Mouse (Mus musculus) heart, postnatal 0 days (tissue): ENCODE data around the gene Zfp746. TPM values are rescaled to one million over a fixed set of nuclear protein-coding genes. Genes with fewer than 3 reads are reported as not detected.

Source experiments
- ATAC-seq: fragments of 200-750 bp; cut with Nextera tagmentation; 2 replicates; pipeline ENCODE4 v1.8.0; 2017; ENCODE audit warnings: low read depth, moderate number of reproducible peaks, moderate library complexity; ENCODE audit not compliant: insufficient read depth
- DNase-seq: peaks from one replicate; pipeline ENCODE4 v3.0.0-alpha.2; 2016; ENCODE audit warnings: low spot score
- H3K27ac ChIP-seq: fragments of 300-500 bp; sonication (generic); 2 replicates; pipeline ENCODE4 v1.5.1; 2014; ENCODE audit warnings: low read depth, mild to moderate bottlenecking
- H3K27me3 ChIP-seq: fragments of 300-500 bp; sonication (generic); 2 replicates; pipeline ENCODE4 v1.6.1; 2014; ENCODE audit warnings: low read length, mixed read lengths; ENCODE audit not compliant: control insufficient read depth, insufficient read depth
- H3K36me3 ChIP-seq: fragments of 300-500 bp; sonication (generic); replicated peaks from 2 replicates; pipeline ENCODE4 v1.6.1; 2014; ENCODE audit warnings: low read length, mixed read lengths; ENCODE audit not compliant: control insufficient read depth, insufficient read depth
- H3K4me1 ChIP-seq: fragments of 300-500 bp; sonication (generic); 2 replicates; pipeline ENCODE4 v1.6.1; 2014; ENCODE audit warnings: antibody characterized with exemption; ENCODE audit not compliant: control insufficient read depth, insufficient read depth
- H3K4me2 ChIP-seq: fragments of 300-500 bp; sonication (generic); 2 replicates; pipeline ENCODE4 v1.6.1; 2014; ENCODE audit warnings: low read depth, mild to moderate bottlenecking, low read length, moderate library complexity
- H3K4me3 ChIP-seq: fragments of 300-500 bp; sonication (generic); 2 replicates; pipeline ENCODE4 v1.5.1; 2014; ENCODE audit warnings: low read depth, low read length
- H3K9ac ChIP-seq: fragments of 300-500 bp; sonication (generic); replicated peaks from 2 replicates; pipeline ENCODE4 v1.6.1; 2014; ENCODE audit warnings: low read depth, low read length, mixed read lengths
- H3K9me3 ChIP-seq: fragments of 300-500 bp; sonication (generic); replicated peaks from 2 replicates; pipeline ENCODE4 v1.6.1; 2016; ENCODE audit warnings: low read length; ENCODE audit not compliant: control insufficient read depth
- CTCF ChIP-seq: IDR thresholded peaks from 2 replicates; pipeline ENCODE4 v1.5.1; 2016; ENCODE audit warnings: antibody characterized with exemption, control low read depth, low read depth
- EP300 ChIP-seq: IDR thresholded peaks from 2 replicates; pipeline ENCODE4 v1.6.1; 2016; ENCODE audit warnings: antibody characterized with exemption, low read depth
- WGBS: fragments of 180-500 bp; shearing (Covaris S2); extraction: QIAGEN DNeasy Blood & Tissue Kit; methylation state at CpG from one replicate; pipeline ENCODE4 v1.1.7; 2014; 5-methylcytosine and 5-hydroxymethylcytosine counted together
- polyA plus RNA-seq: library from polyadenylated mRNA; unstranded; fragments of >200 nt; fragmentation: Nextera tagmentation; extraction: Ambion mirVana; gene quantifications from 2 replicates; pipeline ENCODE4 v1.2.1, GENCODE M21; 2015
- total RNA-seq: library from RNA; depleted of rRNA; stranded (reverse); fragments of >200 nt; gene quantifications from 2 replicates; pipeline ENCODE4 v1.2.3, GENCODE M21; 2014; ENCODE audit warnings: low replicate concordance

The Zfp746 gene
- total and polyA plus RNA-seq, 2 experiments from 2014 or later: 6.2 to 77.5 TPM

- peaks cover 76% of the 10 kb centered on the region for H3K36me3 ChIP-seq
- DNase-seq: no peak
These were observed 21.9 kb downstream of the Zfp746 start for GRCm38 (mm10) chr6:48064451-48064850.

DNA sequence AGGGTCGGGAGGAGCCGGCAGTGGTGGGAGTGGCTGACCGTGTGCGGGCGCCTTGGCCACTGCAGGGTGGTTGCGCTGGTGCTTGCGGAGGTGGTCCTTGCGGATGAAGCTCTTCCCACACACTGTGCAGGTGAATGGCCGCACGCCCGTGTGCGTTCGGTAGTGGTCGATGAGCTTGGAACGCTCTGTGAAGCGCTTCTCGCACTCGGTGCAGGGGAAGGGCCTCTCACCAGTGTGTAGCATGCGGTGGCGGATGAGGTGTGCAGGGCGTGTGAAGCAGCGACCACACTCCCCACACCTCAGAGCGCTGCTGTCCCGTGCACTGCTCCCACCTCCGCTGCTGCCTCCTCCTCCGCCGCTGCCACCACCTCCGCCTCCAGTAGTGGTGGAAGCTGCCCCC lies 22.5 kb downstream of the Zfp746 start:
- no peak overlapping the region for H3K27ac ChIP-seq
- H3K4me3 ChIP-seq: no peak overlapping the region
- TF ChIP-seq EP300 (no peak), CTCF (no peak)
- no peaks in the 10 kb centered on the region for H3K9me3 ChIP-seq
- WGBS: 96% methylated on average over 28 of the region's 28 CpGs
- H3K27me3 ChIP-seq: no peaks in the 10 kb centered on the region
- ATAC-seq (no peak), DNase-seq (no peak)
- H3K4me1 ChIP-seq: no peaks in the 10 kb centered on the region
- H3K4me2 ChIP-seq: no peak overlapping the region
- peaks cover 73% of the 10 kb centered on the region for H3K36me3 ChIP-seq
- H3K9ac ChIP-seq: no peak overlapping the region

More at GRCm38 (mm10) chr6:48064451-48064850, 21.9 kb downstream of the Zfp746 start:
- 92% methylated on average over 14 of the region's 14 CpGs for WGBS
- Histone ChIP-seq H3K4me1 (no peaks in the 10 kb centered on the region), H3K4me2 (no peak overlapping the region), H3K27me3 (no peaks in the 10 kb centered on the region), H3K9ac (no peak overlapping the region), H3K27ac (no peak overlapping the region), H3K9me3 (no peaks in the 10 kb centered on the region), H3K4me3 (no peak overlapping the region)
- no peak for TF ChIP-seq CTCF
- no peak for TF ChIP-seq EP300
- ATAC-seq: no peak

- Histone ChIP-seq H3K9me3 (no peaks in the 10 kb centered on the region), H3K4me3 (no peak overlapping the region), H3K4me2 (no peak overlapping the region), H3K9ac (no peak overlapping the region), H3K36me3 (peaks cover 43% of the 10 kb centered on the region), H3K27ac (no peak overlapping the region), H3K4me1 (no peaks in the 10 kb centered on the region), H3K27me3 (no peaks in the 10 kb centered on the region)
- WGBS: 82% methylated on average over 1 of the region's 1 CpGs
- no peak for TF ChIP-seq EP300
- TF ChIP-seq CTCF: no peak
- no peak for ATAC-seq
- no peak for DNase-seq
These were observed 25.5 kb downstream of the Zfp746 start for GRCm38 (mm10) chr6:48060895-48061294.

GRCm38 (mm10) chr6:48060421-48060820 lies 26.0 kb downstream of the Zfp746 start:
- H3K9me3 ChIP-seq: no peaks in the 10 kb centered on the region
- 88% methylated on average over 2 of the region's 2 CpGs for WGBS
- no peak for DNase-seq
- H3K9ac ChIP-seq: no peak overlapping the region
- H3K4me2 ChIP-seq: no peak overlapping the region
- TF ChIP-seq CTCF (no peak), EP300 (no peak)
- no peak for ATAC-seq
- no peak overlapping the region for H3K27ac ChIP-seq
- no peaks in the 10 kb centered on the region for H3K4me1 ChIP-seq
- H3K4me3 ChIP-seq: no peak overlapping the region
- H3K27me3 ChIP-seq: no peaks in the 10 kb centered on the region
- peaks cover 39% of the 10 kb centered on the region for H3K36me3 ChIP-seq

GRCm38 (mm10) chr6:48052136-48052535 lies 34.3 kb downstream of the Zfp746 start:
- no peak overlapping the region for H3K4me3 ChIP-seq
- no peak overlapping the region for H3K27ac ChIP-seq
- H3K36me3 ChIP-seq: no peaks in the 10 kb centered on the region
- H3K4me1 ChIP-seq: peaks cover 4% of the 10 kb centered on the region
- no peaks in the 10 kb centered on the region for H3K9me3 ChIP-seq
- no peak overlapping the region for H3K9ac ChIP-seq
- ATAC-seq: no peak
- 79% methylated on average over 6 of the region's 6 CpGs for WGBS
- peaks cover 6% of the 10 kb centered on the region; the same call in 1 of the 2 replicates for H3K27me3 ChIP-seq
- no peak overlapping the region for H3K4me2 ChIP-seq
- no peak for DNase-seq
- TF ChIP-seq CTCF (no peak), EP300 (no peak)

DNA sequence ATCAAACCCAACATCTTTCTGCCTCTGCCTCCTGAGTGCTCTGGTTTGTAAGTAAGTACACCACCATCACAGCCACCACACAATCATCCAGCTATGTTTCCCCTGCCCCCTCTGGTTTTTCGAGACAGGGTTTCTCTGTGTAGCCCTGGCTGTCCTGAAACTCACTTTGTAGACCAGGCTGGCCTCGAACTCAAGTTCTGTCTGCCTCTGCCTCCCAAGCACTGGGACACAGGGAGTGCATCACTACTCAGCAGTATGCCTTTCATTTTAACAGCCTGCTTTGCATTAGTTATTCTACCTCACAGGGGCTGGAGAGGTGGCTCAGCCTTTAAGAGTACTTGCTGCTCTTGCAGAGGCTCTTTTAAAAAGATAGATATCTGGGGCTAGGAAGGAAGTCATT lies 34.7 kb downstream of the Zfp746 start:
- no peak for DNase-seq
- Histone ChIP-seq H3K9me3 (no peaks in the 10 kb centered on the region), H3K27ac (no peak overlapping the region), H3K4me2 (no peak overlapping the region), H3K36me3 (no peaks in the 10 kb centered on the region), H3K9ac (no peak overlapping the region), H3K4me3 (no peak overlapping the region), H3K4me1 (peaks cover 5% of the 10 kb centered on the region), H3K27me3 (peaks cover 6% of the 10 kb centered on the region; the same call in 1 of the 2 replicates)
- WGBS: 73% methylated on average over 2 of the region's 2 CpGs
- no peak for ATAC-seq
- TF ChIP-seq CTCF (no peak), EP300 (no peak)
